Mouse (Mus musculus): ENCODE measurements around the gene Sparcl1.

DNA sequence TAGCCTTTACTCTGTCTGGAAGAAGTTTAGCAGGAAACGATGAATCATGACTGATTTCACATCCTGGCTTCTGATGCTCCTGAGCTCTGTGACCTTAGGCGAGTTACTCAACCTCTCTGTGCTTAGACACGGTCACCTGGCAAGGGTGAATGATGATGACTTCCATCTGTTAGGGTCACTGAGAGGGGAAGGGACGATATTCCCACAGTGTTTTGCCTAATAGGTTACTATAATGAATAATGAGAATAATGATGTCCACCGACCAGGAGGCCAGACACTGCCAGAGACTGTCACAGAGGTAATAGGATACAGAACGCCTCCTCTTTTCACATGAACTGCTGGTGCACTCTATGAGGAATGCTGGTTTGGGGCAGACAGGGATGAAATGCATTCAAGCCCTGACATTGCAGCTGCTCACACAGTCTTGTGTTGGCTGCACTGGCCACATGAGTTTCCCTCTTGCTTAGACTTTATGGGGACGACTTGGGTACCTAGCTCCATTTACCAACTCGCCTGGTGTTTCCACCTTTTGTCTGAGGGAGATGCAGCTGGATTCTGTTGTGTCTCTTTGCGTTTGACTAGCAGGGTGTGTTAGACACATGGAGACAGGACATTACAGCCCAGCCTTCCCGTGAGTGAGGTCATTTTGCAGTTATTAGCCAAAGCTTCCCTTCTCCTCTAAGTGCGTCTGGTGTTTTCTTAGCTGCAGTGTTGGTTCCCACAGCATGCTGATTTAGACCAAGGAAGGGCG, 14.9 kb upstream of the Sparcl1 start:
- no peak for TF ChIP-seq CTCF (IDR thresholded peaks at IDR 0.05)
- TF ChIP-seq EP300 (IDR thresholded peaks at IDR 0.05; ENCODE audit: insufficient read depth, low read depth, low read length): 0 out of 2 replicates have a peak, but pooled peaks have one; percentile 42
- TF ChIP-seq POLR2A (IDR thresholded peaks at IDR 0.05; ENCODE audit: insufficient read depth, low read depth, low read length): peak; percentile 56; the same call in 1 of the 2 replicates
